Mouse (Mus musculus): ENCODE data around the gene Gm6993.

The Gm6993 gene

GRCm38 (mm10) chr12:31241595-31242342 lies 1.2 kb downstream of the Gm6993 start:
- DNase-seq = no peak

- DNase-seq = no peak
Measured at GRCm38 (mm10) chr12:31244001-31244400, 3.4 kb downstream of the Gm6993 start.

- no peak for DNase-seq
Measured at GRCm38 (mm10) chr12:31244691-31245090, 4.1 kb downstream of the Gm6993 start.

- DNase-seq = no peak
Measured at GRCm38 (mm10) chr12:31246153-31246552, 5.6 kb downstream of the Gm6993 start.

GRCm38 (mm10) chr12:31246615-31247014 lies 6.0 kb downstream of the Gm6993 start:
- no peak for DNase-seq

GRCm38 (mm10) chr12:31248165-31248564 lies 7.6 kb downstream of the Gm6993 start:
- no peak for DNase-seq

- DNase-seq = no peak
Measured at GRCm38 (mm10) chr12:31248681-31249080, 8.1 kb downstream of the Gm6993 start.

- DNase-seq = no peak
Measured at GRCm38 (mm10) chr12:31252259-31252658, 11.7 kb downstream of the Gm6993 start.

GRCm38 (mm10) chr12:31254978-31255377 lies 14.4 kb downstream of the Gm6993 start:
- DNase-seq = no peak

GRCm38 (mm10) chr12:31256121-31256903 lies 15.7 kb downstream of the Gm6993 start:
- peak; percentile 61 for DNase-seq

- no peak for DNase-seq
Measured at GRCm38 (mm10) chr12:31261882-31262281, 21.3 kb downstream of the Gm6993 start.

- peak; percentile 64 for DNase-seq
Measured at GRCm38 (mm10) chr12:31263921-31264320, 23.4 kb downstream of the Gm6993 start.

- peak; percentile 87 for DNase-seq
Measured at GRCm38 (mm10) chr12:31265005-31265721, 24.6 kb downstream of the Gm6993 start, which contains the start of gene Lamb1. Gene Lamb1 (plus strand): TSS chr12:31265234.

- peak; percentile 67 for DNase-seq
Measured at GRCm38 (mm10) chr12:31265722-31266431, 25.3 kb downstream of the Gm6993 start.

- DNase-seq = no peak
Measured at GRCm38 (mm10) chr12:31266686-31267085, 26.1 kb downstream of the Gm6993 start.

GRCm38 (mm10) chr12:31267363-31267762 lies 26.8 kb downstream of the Gm6993 start:
- no peak for DNase-seq

GRCm38 (mm10) chr12:31268315-31268714 lies 27.7 kb downstream of the Gm6993 start:
- DNase-seq = no peak

GRCm38 (mm10) chr12:31269020-31269597 lies 28.5 kb downstream of the Gm6993 start:
- DNase-seq = no peak

GRCm38 (mm10) chr12:31270361-31270760 lies 29.8 kb downstream of the Gm6993 start:
- DNase-seq = no peak

GRCm38 (mm10) chr12:31270776-31271175 lies 30.2 kb downstream of the Gm6993 start:
- DNase-seq = no peak

- DNase-seq = peak; percentile 64
Measured at GRCm38 (mm10) chr12:31271361-31272011, 30.9 kb downstream of the Gm6993 start.

All from kidney, adult 18-20 months (tissue).